Mouse (Mus musculus): Measurements from ENCODE around the gene Rnf145. TPM values are rescaled to one million over a fixed set of nuclear protein-coding genes. Genes with fewer than 3 reads are reported as not detected.

Rnf145 gene
- polyA plus RNA-seq, 1 experiment, result 94.2 TPM

DNA sequence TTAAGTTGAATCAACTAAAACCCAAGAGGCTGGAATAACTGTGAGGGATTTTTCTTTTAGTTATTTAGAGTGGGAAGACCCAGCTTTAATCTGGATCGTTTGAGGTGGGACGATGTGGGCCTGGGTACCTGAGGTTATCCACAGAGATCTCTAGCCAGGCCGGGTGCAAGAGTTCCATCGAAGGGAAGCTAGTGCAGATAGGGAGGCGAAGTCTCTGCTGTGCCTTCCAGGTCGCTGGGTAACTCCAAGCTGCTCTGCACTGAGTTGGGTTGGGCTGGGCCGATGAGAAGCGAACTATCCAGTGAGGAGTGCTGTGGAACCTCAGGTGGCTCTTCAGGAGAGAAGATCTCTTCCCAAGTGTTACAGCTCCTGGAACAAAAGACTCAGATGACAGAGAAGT lies 55.6 kb downstream of the Rnf145 start:
- Histone ChIP-seq H3K27me3 (ENCODE audit: control insufficient read depth, insufficient read depth, low read length) (no peaks in the 10 kb centered on the region), H3K4me1 (ENCODE audit: control insufficient read depth, insufficient read depth, low read length) (no peaks in the 10 kb centered on the region), H3K27ac (ENCODE audit: insufficient read depth, low read length) (no peak overlapping the region), H3K4me3 (replicated peaks; ENCODE audit: insufficient read depth, low read depth, low read length) (no peak overlapping the region)
- WGBS, result 95% methylated on average over 8 of the region's 8 CpGs
- TF ChIP-seq POLR2A (IDR thresholded peaks at IDR 0.05; ENCODE audit: borderline replicate concordance, insufficient read depth, low read length) (no peak), CTCF (IDR thresholded peaks at IDR 0.05; ENCODE audit: borderline replicate concordance, insufficient read depth, low read depth, low read length) (no peak)
- DNase-seq, result no peak

DNA sequence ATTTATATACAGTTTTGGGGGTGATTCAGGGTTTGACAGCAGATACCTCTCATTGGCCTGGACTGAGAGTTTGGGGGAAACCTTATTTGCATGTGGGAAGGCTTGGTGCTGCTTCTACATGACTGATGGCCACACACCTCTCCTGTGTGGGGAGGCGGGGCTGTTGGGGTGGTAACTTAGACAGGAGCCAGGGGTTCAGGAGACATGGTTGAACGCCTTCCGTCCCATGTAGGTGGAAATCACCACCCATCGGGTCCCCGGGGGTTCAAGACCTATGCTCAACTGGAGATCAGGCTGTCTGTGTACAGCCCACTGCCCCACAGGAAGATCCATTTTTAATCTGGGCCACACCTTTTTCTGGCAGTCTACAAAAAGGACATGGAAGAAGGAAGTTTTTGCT lies 56.1 kb downstream of the Rnf145 start:
- Histone ChIP-seq H3K27me3 (ENCODE audit: control insufficient read depth, insufficient read depth, low read length) (no peaks in the 10 kb centered on the region), H3K4me1 (ENCODE audit: control insufficient read depth, insufficient read depth, low read length) (no peaks in the 10 kb centered on the region), H3K4me3 (replicated peaks; ENCODE audit: insufficient read depth, low read depth, low read length) (no peak overlapping the region), H3K27ac (ENCODE audit: insufficient read depth, low read length) (no peak overlapping the region)
- DNase-seq, result no peak
- TF ChIP-seq CTCF (IDR thresholded peaks at IDR 0.05; ENCODE audit: borderline replicate concordance, insufficient read depth, low read depth, low read length), result no peak
- TF ChIP-seq POLR2A (IDR thresholded peaks at IDR 0.05; ENCODE audit: borderline replicate concordance, insufficient read depth, low read length), result no peak
- 93% methylated on average over 5 of the region's 5 CpGs for WGBS

DNA sequence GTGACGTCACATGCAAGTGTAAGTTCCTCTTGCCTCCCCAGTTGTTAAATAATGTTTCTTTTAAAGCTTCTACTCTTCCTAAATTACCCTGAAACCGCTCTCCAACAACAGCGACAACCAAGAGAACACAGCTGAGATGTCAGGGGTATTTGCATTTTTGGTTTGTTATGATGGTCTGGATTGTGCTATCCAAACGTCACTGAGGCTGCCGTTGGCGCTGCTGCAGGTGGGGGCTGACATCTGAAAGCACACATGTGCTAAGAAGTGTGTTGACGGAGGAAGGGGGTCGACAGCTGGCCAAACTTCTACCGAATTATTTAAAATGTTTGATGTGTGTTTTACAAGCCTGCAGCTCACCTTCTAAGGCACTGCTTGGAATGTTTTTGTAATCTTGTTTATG lies 59.1 kb downstream of the Rnf145 start:
- Histone ChIP-seq H3K27me3 (ENCODE audit: control insufficient read depth, insufficient read depth, low read length) (no peaks in the 10 kb centered on the region), H3K27ac (ENCODE audit: insufficient read depth, low read length) (no peak overlapping the region), H3K4me1 (ENCODE audit: control insufficient read depth, insufficient read depth, low read length) (no peaks in the 10 kb centered on the region), H3K4me3 (replicated peaks; ENCODE audit: insufficient read depth, low read depth, low read length) (no peak overlapping the region)
- TF ChIP-seq POLR2A (IDR thresholded peaks at IDR 0.05; ENCODE audit: borderline replicate concordance, insufficient read depth, low read length), result no peak
- no peak for TF ChIP-seq CTCF (IDR thresholded peaks at IDR 0.05; ENCODE audit: borderline replicate concordance, insufficient read depth, low read depth, low read length)
- DNase-seq, result no peak
- WGBS, result 82% methylated on average over 9 of the region's 9 CpGs

DNA sequence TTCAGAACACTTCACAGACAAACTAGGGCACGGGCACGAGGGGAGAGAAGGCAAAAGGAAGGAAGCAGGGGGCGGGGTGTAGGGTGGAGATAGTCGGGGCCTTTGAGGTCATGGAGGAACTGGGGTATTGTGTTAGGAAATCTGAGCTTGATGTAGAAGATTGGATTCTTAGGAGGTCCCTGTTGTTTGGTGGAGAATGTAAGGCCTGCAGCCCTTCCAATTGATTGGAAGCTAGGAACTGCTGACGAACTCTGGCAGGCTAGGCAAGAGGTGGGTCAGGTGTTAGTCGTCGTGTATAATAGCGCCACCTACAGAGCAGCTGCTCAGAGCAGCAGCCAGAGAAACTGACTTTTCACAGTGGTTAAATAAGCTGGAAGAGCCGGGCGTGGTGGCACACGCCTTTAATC lies 62.5 kb downstream of the Rnf145 start:
- 33% methylated on average over 11 of the region's 11 CpGs for WGBS
- Histone ChIP-seq H3K4me1 (ENCODE audit: control insufficient read depth, insufficient read depth, low read length) (no peaks in the 10 kb centered on the region), H3K27ac (ENCODE audit: insufficient read depth, low read length) (no peak overlapping the region), H3K4me3 (replicated peaks; ENCODE audit: insufficient read depth, low read depth, low read length) (no peak overlapping the region), H3K27me3 (ENCODE audit: control insufficient read depth, insufficient read depth, low read length) (no peaks in the 10 kb centered on the region)
- DNase-seq, result peak; percentile 45 to 51
- no peak for TF ChIP-seq POLR2A (IDR thresholded peaks at IDR 0.05; ENCODE audit: borderline replicate concordance, insufficient read depth, low read length)
- peak; percentile 52; the same call in 1 of the 2 replicates for TF ChIP-seq CTCF (IDR thresholded peaks at IDR 0.05; ENCODE audit: borderline replicate concordance, insufficient read depth, low read depth, low read length)

DNA sequence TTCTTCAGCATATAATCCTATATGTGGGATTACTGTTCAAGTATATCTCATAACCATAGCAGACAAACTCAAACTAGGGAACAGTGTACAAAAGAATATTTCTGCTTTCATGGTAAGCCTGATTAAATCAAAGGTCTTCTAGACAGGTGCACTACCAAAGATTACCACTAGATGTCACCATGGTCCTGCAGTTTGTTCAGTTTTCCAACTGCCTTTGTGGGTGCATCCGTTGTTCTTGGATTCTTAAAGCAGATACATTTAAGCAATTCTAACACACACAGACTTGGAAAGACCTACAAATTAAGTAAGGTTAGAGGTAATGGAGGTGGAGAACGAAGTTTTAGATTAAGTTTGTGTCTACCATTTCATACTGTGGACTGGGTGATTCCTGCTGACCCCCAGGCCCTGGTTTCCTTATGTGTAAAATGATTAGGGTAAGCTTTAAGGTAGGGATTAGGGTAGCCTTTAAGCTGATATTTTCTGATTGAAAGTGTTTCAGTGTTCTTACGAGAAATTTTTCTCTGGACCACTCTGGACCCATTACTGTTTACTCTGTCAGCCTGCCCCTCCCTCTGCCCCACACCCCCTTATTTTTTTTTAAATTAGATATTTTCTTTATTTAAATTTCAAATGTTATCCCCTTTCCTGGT lies 67.4 kb downstream of the Rnf145 start:
- no peak overlapping the region for H3K4me3 ChIP-seq (replicated peaks; ENCODE audit: insufficient read depth, low read depth, low read length)
- TF ChIP-seq POLR2A (IDR thresholded peaks at IDR 0.05; ENCODE audit: borderline replicate concordance, insufficient read depth, low read length) (no peak), CTCF (IDR thresholded peaks at IDR 0.05; ENCODE audit: borderline replicate concordance, insufficient read depth, low read depth, low read length) (peak; percentile 68)

DNA sequence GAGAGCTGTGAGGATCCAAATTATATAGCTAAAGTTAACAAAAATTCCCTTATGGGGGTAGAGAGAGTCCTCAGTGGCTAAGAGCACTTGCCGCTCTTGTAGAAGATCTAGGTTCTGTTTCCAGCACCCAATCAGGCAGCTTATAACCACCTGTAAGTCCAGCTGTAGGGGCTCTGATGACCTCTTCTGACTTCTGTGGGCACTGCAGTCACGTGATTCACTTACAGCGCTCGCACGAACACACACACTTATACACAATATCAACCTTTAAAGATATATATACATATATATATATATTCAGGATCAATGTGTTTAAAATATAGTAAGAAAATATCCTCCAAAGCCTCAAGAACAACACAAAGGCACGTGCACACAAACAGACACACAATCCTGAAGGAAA lies 74.3 kb downstream of the Rnf145 start:
- 95% methylated on average over 6 of the region's 6 CpGs for WGBS
- no peak overlapping the region for H3K4me3 ChIP-seq (replicated peaks; ENCODE audit: insufficient read depth, low read depth, low read length)
- DNase-seq, result no peak
- no peaks in the 10 kb centered on the region for H3K4me1 ChIP-seq (ENCODE audit: control insufficient read depth, insufficient read depth, low read length)
- no peak for TF ChIP-seq CTCF (IDR thresholded peaks at IDR 0.05; ENCODE audit: borderline replicate concordance, insufficient read depth, low read depth, low read length)
- no peak for TF ChIP-seq POLR2A (IDR thresholded peaks at IDR 0.05; ENCODE audit: borderline replicate concordance, insufficient read depth, low read length)
- H3K27ac ChIP-seq (ENCODE audit: insufficient read depth, low read length), result no peak overlapping the region
- H3K27me3 ChIP-seq (ENCODE audit: control insufficient read depth, insufficient read depth, low read length), result no peaks in the 10 kb centered on the region

More for the DNA sequence above, 67.4 kb downstream of the Rnf145 start:
- peak; percentile 54 to 66 for DNase-seq
- Histone ChIP-seq H3K27ac (ENCODE audit: insufficient read depth, low read length) (no peak overlapping the region), H3K4me1 (ENCODE audit: control insufficient read depth, insufficient read depth, low read length) (no peaks in the 10 kb centered on the region), H3K27me3 (ENCODE audit: control insufficient read depth, insufficient read depth, low read length) (no peaks in the 10 kb centered on the region)
- 14% methylated on average over 3 of the region's 3 CpGs for WGBS

DNA sequence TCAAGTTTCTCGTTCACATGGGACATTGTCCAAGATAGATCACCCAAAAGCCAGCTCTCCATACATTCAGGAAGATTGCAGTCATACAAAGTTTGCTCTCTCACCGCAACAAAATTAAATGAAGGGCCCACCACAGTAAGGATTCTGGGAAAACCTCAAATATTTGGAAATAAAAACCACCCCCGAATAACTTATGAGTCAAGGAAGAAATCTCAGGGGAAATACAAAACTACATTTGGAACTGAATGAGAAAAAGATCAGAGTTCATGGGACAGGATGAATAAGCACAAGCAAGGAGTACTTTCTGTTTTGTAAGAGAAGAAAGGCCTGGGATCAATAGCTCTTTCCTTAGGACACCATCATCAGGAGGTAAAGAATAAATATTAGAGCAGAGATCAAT lies 76.0 kb downstream of the Rnf145 start:
- Histone ChIP-seq H3K4me1 (ENCODE audit: control insufficient read depth, insufficient read depth, low read length) (no peaks in the 10 kb centered on the region), H3K27me3 (ENCODE audit: control insufficient read depth, insufficient read depth, low read length) (no peaks in the 10 kb centered on the region), H3K4me3 (replicated peaks; ENCODE audit: insufficient read depth, low read depth, low read length) (no peak overlapping the region), H3K27ac (ENCODE audit: insufficient read depth, low read length) (no peak overlapping the region)
- TF ChIP-seq CTCF (IDR thresholded peaks at IDR 0.05; ENCODE audit: borderline replicate concordance, insufficient read depth, low read depth, low read length) (no peak), POLR2A (IDR thresholded peaks at IDR 0.05; ENCODE audit: borderline replicate concordance, insufficient read depth, low read length) (no peak)
- 90% methylated on average over 3 of the region's 3 CpGs for WGBS
- no peak for DNase-seq

DNA sequence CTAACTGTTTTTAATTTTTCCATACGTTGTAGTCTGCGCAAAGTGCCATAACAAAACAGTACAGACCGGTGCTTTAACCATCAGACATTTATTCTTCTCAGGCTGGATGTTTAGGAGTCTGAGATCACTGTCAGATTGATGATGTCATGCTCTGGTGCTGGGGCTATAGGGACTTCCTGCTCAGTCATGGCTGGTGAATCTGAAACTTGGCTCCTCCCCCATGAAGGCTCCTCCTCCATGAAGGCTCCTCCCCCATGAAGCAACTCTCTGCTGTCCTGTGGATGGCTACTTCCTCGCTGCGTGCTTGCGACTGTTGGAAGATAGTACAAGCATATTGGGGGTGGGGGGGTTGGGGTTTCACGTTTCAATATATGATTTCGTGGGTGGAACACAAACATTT lies 88.1 kb downstream of the Rnf145 start:
- DNase-seq, result no peak
- H3K4me1 ChIP-seq (ENCODE audit: control insufficient read depth, insufficient read depth, low read length), result no peaks in the 10 kb centered on the region
- H3K4me3 ChIP-seq (replicated peaks; ENCODE audit: insufficient read depth, low read depth, low read length), result no peak overlapping the region
- H3K27me3 ChIP-seq (ENCODE audit: control insufficient read depth, insufficient read depth, low read length), result no peaks in the 10 kb centered on the region; the same call in 1 of the 2 replicates
- 90% methylated on average over 8 of the region's 8 CpGs for WGBS
- TF ChIP-seq POLR2A (IDR thresholded peaks at IDR 0.05; ENCODE audit: borderline replicate concordance, insufficient read depth, low read length), result no peak
- TF ChIP-seq CTCF (IDR thresholded peaks at IDR 0.05; ENCODE audit: borderline replicate concordance, insufficient read depth, low read depth, low read length), result no peak
- H3K27ac ChIP-seq (ENCODE audit: insufficient read depth, low read length), result no peak overlapping the region

All from cerebellum, adult 2 months (tissue).